Mouse (Mus musculus) cortical plate, adult 2 months (tissue): ENCODE measurements around the gene Pip5k1b. TPM values are rescaled to one million over a fixed set of nuclear protein-coding genes. Genes with fewer than 3 reads are reported as not detected.

ENCODE experiments used
- H3K27ac ChIP-seq: fragments of 200-500 bp; 2 replicates; pipeline ENCODE4 v1.5.1; 2012; ENCODE audit warnings: low read length, control low read depth, inconsistent platforms; ENCODE audit not compliant: insufficient read depth
- H3K4me1 ChIP-seq: fragments of 200-500 bp; 2 replicates; pipeline ENCODE4 v1.6.1; 2011; ENCODE audit warnings: low read length; ENCODE audit not compliant: control insufficient read depth, insufficient read depth
- H3K4me3 ChIP-seq: fragments of 200-500 bp; 2 replicates; pipeline ENCODE4 v1.5.1; 2011; ENCODE audit warnings: mild to moderate bottlenecking, low read length, control low read depth; ENCODE audit not compliant: insufficient read depth
- CTCF ChIP-seq: fragments of 200-500 bp; IDR thresholded peaks from 2 replicates; pipeline ENCODE4 v1.5.1; 2011; ENCODE audit warnings: mild to moderate bottlenecking, control low read depth, low read length; ENCODE audit not compliant: insufficient read depth; ENCODE audit errors: extremely low read depth
- POLR2A ChIP-seq: fragments of 200-500 bp; IDR thresholded peaks from 2 replicates; pipeline ENCODE4 v1.6.1; 2011; ENCODE audit warnings: mild to moderate bottlenecking, low read length, control low read depth; ENCODE audit not compliant: insufficient read depth; ENCODE audit errors: extremely low read depth
- polyA plus RNA-seq: library from polyadenylated mRNA; depleted of rRNA; stranded (reverse); fragments of >200 nt; gene quantifications from 2 replicates; pipeline ENCODE4 v1.2.3, GENCODE M21; 2012

Gene Pip5k1b
- polyA plus RNA-seq, 1 experiment, result 11.9 TPM

DNA sequence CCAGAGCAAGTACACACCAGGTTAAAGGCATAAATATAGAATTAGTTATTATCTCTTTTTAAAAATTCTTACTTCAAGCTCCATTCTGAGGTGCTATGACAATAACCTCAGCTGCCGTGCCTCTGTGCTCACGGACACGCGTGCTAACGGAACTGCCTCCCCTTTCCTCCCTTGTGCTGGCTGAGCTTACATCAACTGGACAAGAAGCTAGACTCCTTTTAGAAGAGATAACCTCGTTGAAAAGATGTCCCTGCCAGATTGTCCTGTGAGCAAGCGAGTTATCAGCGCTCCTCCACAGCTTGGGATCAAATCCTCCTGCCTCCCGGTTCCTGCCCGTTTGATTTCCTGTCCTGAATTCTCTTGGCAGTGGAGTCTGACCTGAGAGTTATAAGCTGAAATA lies 9.5 kb downstream of the Pip5k1b start:
- H3K4me3 ChIP-seq, result no peak overlapping the region
- no peak for TF ChIP-seq POLR2A
- no peak for TF ChIP-seq CTCF
- no peaks in the 10 kb centered on the region for H3K4me1 ChIP-seq
- H3K27ac ChIP-seq, result no peak overlapping the region

DNA sequence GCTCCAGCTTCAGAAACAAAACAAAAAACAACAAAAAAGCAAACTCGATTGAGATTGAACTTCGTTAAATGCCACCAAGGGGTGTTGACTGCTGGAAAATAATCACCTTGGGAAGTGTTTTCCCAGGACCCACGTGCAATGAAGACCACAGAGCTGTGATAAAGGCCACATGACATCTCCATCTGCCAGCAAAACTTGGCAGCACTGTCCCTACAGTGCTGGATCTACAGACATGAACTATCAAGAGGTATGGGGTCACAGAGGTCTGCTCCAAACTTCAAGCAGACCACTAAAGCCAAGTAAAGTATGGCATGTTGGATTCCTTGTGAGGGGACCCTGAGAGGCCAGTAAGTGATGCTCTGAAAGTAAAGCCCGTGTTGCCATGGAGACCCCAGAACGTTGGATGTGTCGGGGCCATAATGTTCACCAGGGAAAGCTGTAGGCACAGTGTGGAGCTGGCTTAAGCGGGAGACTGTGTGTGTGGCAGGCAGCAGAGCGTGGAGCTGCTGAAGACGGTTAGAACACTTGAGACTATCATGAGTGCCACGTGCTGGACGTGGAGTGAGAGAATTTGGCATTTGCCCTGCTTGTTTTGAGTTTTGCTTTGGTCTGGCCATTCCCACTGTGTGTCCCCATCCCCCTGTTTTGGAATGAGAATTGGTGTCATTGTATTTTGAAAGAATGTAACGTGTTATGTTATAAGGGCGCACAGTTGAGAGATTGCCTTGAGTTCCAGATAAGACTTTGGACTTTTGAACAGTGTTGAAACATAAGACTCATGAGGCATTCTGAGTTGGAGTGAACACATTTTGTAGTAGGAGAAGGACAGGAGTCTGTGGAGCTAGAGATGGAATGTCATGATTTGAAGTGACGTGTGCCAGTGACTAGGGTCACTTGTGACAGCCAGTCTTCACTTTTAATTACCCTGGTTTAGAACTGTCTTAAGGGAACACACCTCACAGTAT lies 12.0 kb downstream of the Pip5k1b start:
- H3K4me1 ChIP-seq, result no peaks in the 10 kb centered on the region
- no peak overlapping the region for H3K4me3 ChIP-seq
- TF ChIP-seq CTCF, result no peak
- TF ChIP-seq POLR2A, result no peak
- H3K27ac ChIP-seq, result no peak overlapping the region

DNA sequence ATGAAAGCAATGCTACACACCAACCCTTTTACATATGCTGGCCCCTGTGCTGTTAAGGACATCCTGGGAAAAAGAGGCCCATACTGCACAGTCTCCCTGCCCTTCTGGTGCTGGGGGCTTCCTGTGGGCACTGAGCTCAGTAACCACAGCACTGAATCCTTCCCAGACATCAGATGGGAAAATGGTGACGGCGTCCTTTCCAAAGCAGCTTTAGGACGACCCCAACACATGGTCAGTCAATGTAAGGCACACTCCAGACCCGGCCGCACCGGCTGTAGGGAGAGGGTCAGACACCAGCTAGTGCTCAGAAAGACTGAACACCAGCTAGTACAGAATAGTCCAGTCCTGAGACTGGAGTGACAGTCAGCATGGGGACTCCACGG lies 13.4 kb downstream of the Pip5k1b start:
- no peak for TF ChIP-seq POLR2A
- TF ChIP-seq CTCF, result no peak
- no peak overlapping the region for H3K4me3 ChIP-seq
- H3K4me1 ChIP-seq, result no peaks in the 10 kb centered on the region
- H3K27ac ChIP-seq, result no peak overlapping the region

DNA sequence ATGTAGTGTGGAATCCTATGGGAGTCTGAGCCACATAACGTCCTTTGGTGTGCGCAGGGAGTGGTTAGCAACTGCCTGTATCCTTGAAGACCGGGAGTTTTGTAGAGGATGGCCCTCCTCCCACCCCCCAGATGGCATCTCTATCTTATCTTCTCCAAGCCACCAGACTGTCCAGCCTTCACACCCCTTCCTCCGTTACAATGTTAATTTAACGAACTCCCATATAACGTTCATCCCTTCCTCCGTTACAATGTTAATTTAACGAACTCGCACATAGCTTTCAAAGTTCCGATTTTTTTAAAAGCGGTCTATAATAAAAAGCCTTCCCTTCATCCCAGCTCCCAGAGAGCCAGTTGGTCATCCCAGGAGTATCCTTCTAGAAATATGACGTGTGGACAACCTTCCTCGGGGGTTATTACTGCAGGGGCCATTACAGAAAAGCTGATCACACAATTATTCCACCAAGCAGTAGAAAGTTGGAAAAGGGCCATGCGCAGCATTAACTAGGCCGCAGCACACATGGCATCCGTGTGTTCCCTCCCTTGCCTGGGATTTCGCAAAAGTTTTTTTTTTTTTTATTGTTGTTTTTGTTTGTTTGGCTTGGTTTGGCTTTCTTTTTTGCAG lies 13.9 kb downstream of the Pip5k1b start:
- Histone ChIP-seq H3K27ac (no peak overlapping the region), H3K4me3 (no peak overlapping the region), H3K4me1 (no peaks in the 10 kb centered on the region)
- TF ChIP-seq POLR2A (no peak), CTCF (no peak)

DNA sequence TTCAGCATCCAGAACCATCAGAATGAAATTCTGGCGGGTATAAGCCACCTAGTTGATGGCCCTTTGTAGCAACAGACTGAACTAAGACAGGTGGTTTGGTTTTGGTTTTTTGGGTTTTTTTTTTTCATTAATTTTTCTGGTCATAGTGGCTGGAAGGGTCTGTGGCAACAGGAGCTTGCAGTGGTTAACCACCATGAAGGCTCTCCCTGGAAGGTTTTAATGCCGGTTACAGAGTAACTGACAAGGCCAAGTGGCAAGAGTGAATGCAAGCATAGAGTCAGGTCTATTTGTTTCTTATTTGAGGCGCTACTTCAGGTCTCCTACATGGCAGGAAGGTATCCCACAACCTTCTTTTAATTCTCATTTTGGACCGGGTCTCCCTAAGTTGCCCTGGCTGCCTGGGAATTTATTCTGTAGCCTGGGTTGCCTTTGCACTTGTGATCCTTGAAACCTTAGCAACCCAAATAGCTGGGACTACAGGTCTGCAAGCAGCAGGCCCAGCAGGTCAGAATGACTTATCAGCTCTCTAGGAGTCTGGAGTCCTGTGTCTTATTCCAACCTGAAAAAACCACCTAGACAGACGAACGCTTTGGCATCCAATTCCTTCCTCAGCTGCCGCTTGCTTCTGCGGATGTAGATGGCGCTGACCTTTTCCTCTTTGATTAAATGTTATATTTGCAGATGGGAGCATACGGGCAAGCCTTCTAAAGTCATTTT lies 14.6 kb downstream of the Pip5k1b start:
- Histone ChIP-seq H3K4me1 (no peaks in the 10 kb centered on the region), H3K27ac (no peak overlapping the region)
- TF ChIP-seq CTCF (no peak), POLR2A (no peak)

DNA sequence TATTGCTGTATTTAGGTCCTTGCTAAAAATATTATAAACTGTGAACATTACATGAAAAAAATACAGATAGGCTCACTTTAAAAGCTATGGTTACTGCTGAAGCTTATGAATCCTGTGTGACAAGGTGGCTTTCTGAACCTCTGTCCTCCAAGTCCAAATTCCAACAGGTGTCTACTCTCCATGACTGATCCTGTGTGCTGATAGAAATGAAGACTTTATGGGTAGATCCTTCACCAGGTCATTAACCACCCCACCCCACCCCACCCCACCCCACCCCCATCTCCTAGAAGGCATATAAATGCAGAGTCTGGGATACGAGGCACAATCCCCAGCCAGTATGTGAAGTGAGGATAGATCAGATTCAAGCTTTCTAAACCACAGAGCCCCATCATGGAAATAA lies 16.6 kb downstream of the Pip5k1b start:
- no peaks in the 10 kb centered on the region for H3K4me1 ChIP-seq
- H3K27ac ChIP-seq, result no peak overlapping the region
- TF ChIP-seq CTCF, result no peak
- no peak for TF ChIP-seq POLR2A
- H3K4me3 ChIP-seq, result no peak overlapping the region

More for the DNA sequence above, 14.6 kb downstream of the Pip5k1b start:
- no peak overlapping the region for H3K4me3 ChIP-seq

DNA sequence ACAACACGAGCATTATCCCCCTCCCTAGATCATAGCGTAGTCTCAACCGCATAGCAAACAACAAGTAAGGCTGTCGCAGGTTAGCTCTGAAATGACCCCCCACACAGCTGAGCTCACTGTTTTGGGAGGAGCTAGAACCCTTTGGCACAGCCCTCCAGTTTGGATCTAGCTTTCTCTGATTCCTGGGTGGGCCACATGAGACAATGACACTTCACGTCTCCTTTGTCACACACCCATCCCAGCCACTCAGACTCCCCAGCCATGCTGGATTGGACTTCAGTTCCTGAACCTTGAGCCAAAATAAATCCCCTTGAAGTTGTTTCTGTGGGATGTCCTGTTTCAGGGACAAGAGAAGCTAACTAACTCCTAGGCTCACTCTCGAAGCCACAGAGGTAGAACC lies 17.5 kb downstream of the Pip5k1b start:
- no peak for TF ChIP-seq POLR2A
- TF ChIP-seq CTCF, result no peak
- Histone ChIP-seq H3K27ac (no peak overlapping the region), H3K4me3 (no peak overlapping the region), H3K4me1 (no peaks in the 10 kb centered on the region)

DNA sequence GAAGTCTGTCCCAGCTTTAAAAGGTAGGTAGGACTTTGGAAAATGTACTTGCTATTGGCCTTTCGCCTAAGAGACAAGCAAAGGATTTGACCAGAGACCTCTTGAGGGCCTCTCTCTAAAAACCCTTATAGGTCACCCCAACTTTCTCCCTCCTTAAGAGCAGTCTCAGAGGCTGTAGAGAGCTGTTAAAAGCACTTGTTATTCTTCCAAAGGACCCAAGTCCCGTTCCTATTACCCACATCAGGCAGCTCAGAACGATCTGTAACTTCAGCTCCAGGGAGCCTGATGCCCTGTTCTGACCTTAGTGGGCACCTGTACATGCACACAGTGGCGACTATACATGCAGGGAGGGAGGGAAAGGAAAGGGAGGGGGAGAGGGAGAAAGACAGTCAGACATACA lies 18.0 kb downstream of the Pip5k1b start:
- Histone ChIP-seq H3K27ac (no peak overlapping the region), H3K4me3 (no peak overlapping the region), H3K4me1 (no peaks in the 10 kb centered on the region)
- TF ChIP-seq CTCF (no peak), POLR2A (no peak)

DNA sequence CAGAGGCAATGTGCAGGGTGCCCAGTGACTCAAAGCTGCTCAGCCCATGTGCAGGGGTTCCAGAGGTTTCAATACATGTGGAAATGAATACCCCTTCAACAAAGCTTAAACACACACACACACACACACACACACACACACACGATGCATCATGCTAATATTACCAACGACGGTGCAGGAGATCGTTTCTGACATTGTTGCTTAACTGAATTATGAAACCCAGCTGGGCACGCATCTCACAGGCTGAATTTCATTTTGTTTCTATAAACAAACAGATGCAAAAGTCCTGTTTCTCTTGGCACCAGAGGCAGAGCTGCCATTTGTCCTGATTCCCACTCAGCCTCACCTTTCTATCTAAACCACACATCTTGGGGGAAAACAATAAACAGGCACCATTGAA lies 18.8 kb downstream of the Pip5k1b start:
- no peak for TF ChIP-seq POLR2A
- TF ChIP-seq CTCF, result no peak
- no peak overlapping the region for H3K4me3 ChIP-seq
- no peak overlapping the region for H3K27ac ChIP-seq
- no peaks in the 10 kb centered on the region for H3K4me1 ChIP-seq

DNA sequence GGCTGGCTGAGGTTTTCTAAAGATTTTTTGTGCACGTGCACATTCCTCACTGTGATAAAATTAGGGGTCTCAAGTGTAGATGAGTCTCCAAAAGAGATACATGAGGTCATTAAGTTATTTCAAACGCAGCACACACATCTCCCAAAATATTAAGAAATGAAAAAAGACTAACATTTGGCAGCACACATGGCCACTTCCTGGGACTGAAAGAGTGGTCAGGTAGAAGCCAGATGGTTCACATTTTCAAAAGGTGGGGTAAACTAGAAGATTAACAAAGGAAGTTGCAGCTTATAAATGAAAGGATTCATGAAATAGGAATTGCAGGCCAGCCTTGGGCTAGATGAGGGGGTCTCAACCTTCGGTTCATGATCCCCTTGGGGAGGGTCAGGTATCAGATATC lies 19.4 kb downstream of the Pip5k1b start:
- Histone ChIP-seq H3K4me3 (no peak overlapping the region), H3K4me1 (no peaks in the 10 kb centered on the region), H3K27ac (no peak overlapping the region)
- no peak for TF ChIP-seq CTCF
- TF ChIP-seq POLR2A, result no peak
